Mouse (Mus musculus): ENCODE data around the gene Tcea3. TPM values are rescaled to one million over a fixed set of nuclear protein-coding genes. Genes with fewer than 3 reads are reported as not detected.
A peak's percentile ranks its signal among the peaks of the same experiment; 100 is the strongest.

Tcea3 gene
- polyA plus RNA-seq, 1 experiment from 2014 or later = 19.2 TPM

- Histone ChIP-seq H3K4me3 (replicated peaks) (no peak overlapping the region), H3K9ac (no peak overlapping the region), H3K4me1 (replicated peaks) (peaks cover 24% of the 10 kb centered on the region), H3K36me3 (replicated peaks) (no peaks in the 10 kb centered on the region), H3K27me3 (peaks cover 75% of the 10 kb centered on the region), H3K9me3 (replicated peaks) (no peaks in the 10 kb centered on the region), H3K27ac (replicated peaks) (no peak overlapping the region), H3K4me2 (peak overlapping the region; percentile 53)
- ATAC-seq (ENCODE audit: insufficient read depth) = 0 out of 2 replicates have a peak, but pooled peaks have one; percentile 12
- 21% methylated on average over 9 of the region's 9 CpGs for WGBS (ENCODE audit: insufficient replicate concordance)
Observed at GRCm38 (mm10) chr4:136249780-136250179, 2.3 kb downstream of the Tcea3 start.

GRCm38 (mm10) chr4:136255919-136256318, 8.4 kb downstream of the Tcea3 start:
- no peak overlapping the region for H3K27ac ChIP-seq (replicated peaks)
- H3K4me3 ChIP-seq (replicated peaks) = no peak overlapping the region
- WGBS (ENCODE audit: insufficient replicate concordance) = 16% methylated on average over 6 of the region's 6 CpGs
- no peak overlapping the region for H3K9ac ChIP-seq
- H3K27me3 ChIP-seq = peaks cover 32% of the 10 kb centered on the region
- no peaks in the 10 kb centered on the region for H3K9me3 ChIP-seq (replicated peaks)
- no peak for ATAC-seq (ENCODE audit: insufficient read depth)
- H3K4me2 ChIP-seq = no peak overlapping the region
- peaks cover 16% of the 10 kb centered on the region for H3K4me1 ChIP-seq (replicated peaks)
- H3K36me3 ChIP-seq (replicated peaks) = no peaks in the 10 kb centered on the region

- no peak overlapping the region for H3K27ac ChIP-seq (replicated peaks)
- no peak; the same call in 1 of the 2 replicates for ATAC-seq (ENCODE audit: insufficient read depth)
- H3K9me3 ChIP-seq (replicated peaks) = no peaks in the 10 kb centered on the region
- no peak overlapping the region for H3K4me3 ChIP-seq (replicated peaks)
- H3K4me1 ChIP-seq (replicated peaks) = peaks cover 16% of the 10 kb centered on the region
- no peak overlapping the region for H3K9ac ChIP-seq
- H3K4me2 ChIP-seq = no peak overlapping the region
- peaks cover 34% of the 10 kb centered on the region for H3K27me3 ChIP-seq
- 20% methylated on average over 10 of the region's 10 CpGs for WGBS (ENCODE audit: insufficient replicate concordance)
- H3K36me3 ChIP-seq (replicated peaks) = no peaks in the 10 kb centered on the region
Observed at GRCm38 (mm10) chr4:136256696-136257095, 9.2 kb downstream of the Tcea3 start.

- Histone ChIP-seq H3K9me3 (replicated peaks) (no peaks in the 10 kb centered on the region), H3K4me3 (replicated peaks) (no peak overlapping the region), H3K4me2 (no peak overlapping the region), H3K9ac (no peak overlapping the region), H3K4me1 (replicated peaks) (peaks cover 16% of the 10 kb centered on the region), H3K27me3 (peaks cover 24% of the 10 kb centered on the region), H3K27ac (replicated peaks) (no peak overlapping the region), H3K36me3 (replicated peaks) (no peaks in the 10 kb centered on the region)
- ATAC-seq (ENCODE audit: insufficient read depth) = no peak
- 56% methylated on average over 3 of the region's 3 CpGs for WGBS (ENCODE audit: insufficient replicate concordance)
Observed at GRCm38 (mm10) chr4:136259916-136260315, 12.4 kb downstream of the Tcea3 start.

GRCm38 (mm10) chr4:136260491-136261180, 13.1 kb downstream of the Tcea3 start:
- H3K4me1 ChIP-seq (replicated peaks) = peaks cover 14% of the 10 kb centered on the region
- H3K27me3 ChIP-seq = peaks cover 24% of the 10 kb centered on the region
- H3K4me3 ChIP-seq (replicated peaks) = no peak overlapping the region
- no peak overlapping the region for H3K9ac ChIP-seq
- no peaks in the 10 kb centered on the region for H3K36me3 ChIP-seq (replicated peaks)
- WGBS (ENCODE audit: insufficient replicate concordance) = 35% methylated on average over 10 of the region's 10 CpGs
- H3K27ac ChIP-seq (replicated peaks) = no peak overlapping the region
- ATAC-seq (ENCODE audit: insufficient read depth) = no peak
- H3K9me3 ChIP-seq (replicated peaks) = no peaks in the 10 kb centered on the region
- no peak overlapping the region for H3K4me2 ChIP-seq

- Histone ChIP-seq H3K36me3 (replicated peaks) (no peaks in the 10 kb centered on the region), H3K4me1 (replicated peaks) (peaks cover 5% of the 10 kb centered on the region; the same call in 1 of the 2 replicates), H3K27ac (replicated peaks) (no peak overlapping the region), H3K9me3 (replicated peaks) (no peaks in the 10 kb centered on the region), H3K27me3 (peaks cover 24% of the 10 kb centered on the region), H3K4me3 (replicated peaks) (no peak overlapping the region), H3K9ac (no peak overlapping the region), H3K4me2 (no peak overlapping the region)
- ATAC-seq (ENCODE audit: insufficient read depth) = no peak
- 61% methylated on average over 10 of the region's 10 CpGs for whole genome bisulfite sequencing (ENCODE audit: insufficient replicate concordance)
Observed at GRCm38 (mm10) chr4:136261912-136262311, 14.4 kb downstream of the Tcea3 start.

- 74% methylated on average over 4 of the region's 4 CpGs for WGBS (ENCODE audit: insufficient replicate concordance)
- Histone ChIP-seq H3K4me2 (no peak overlapping the region), H3K36me3 (replicated peaks) (no peaks in the 10 kb centered on the region), H3K4me1 (replicated peaks) (0 out of 2 replicates have a peak, but pooled peaks cover 6% of the 10 kb centered on the region), H3K27me3 (peaks cover 19% of the 10 kb centered on the region), H3K27ac (replicated peaks) (no peak overlapping the region), H3K9ac (no peak overlapping the region), H3K9me3 (replicated peaks) (no peaks in the 10 kb centered on the region), H3K4me3 (replicated peaks) (no peak overlapping the region)
- no peak for ATAC-seq (ENCODE audit: insufficient read depth)
Observed at GRCm38 (mm10) chr4:136263555-136263954, 16.0 kb downstream of the Tcea3 start.

GRCm38 (mm10) chr4:136266716-136267343, 19.3 kb downstream of the Tcea3 start:
- no peaks in the 10 kb centered on the region for H3K27me3 ChIP-seq
- H3K27ac ChIP-seq (replicated peaks) = no peak overlapping the region
- H3K9ac ChIP-seq = no peak overlapping the region
- no peak overlapping the region for H3K4me2 ChIP-seq
- 39% methylated on average over 9 of the region's 9 CpGs for WGBS (ENCODE audit: insufficient replicate concordance)
- 0 out of 2 replicates have a peak, but pooled peaks cover 2% of the 10 kb centered on the region for H3K4me1 ChIP-seq (replicated peaks)
- H3K4me3 ChIP-seq (replicated peaks) = no peak overlapping the region
- ATAC-seq (ENCODE audit: insufficient read depth) = no peak
- H3K9me3 ChIP-seq (replicated peaks) = no peaks in the 10 kb centered on the region
- H3K36me3 ChIP-seq (replicated peaks) = no peaks in the 10 kb centered on the region

- no peak overlapping the region for H3K27ac ChIP-seq (replicated peaks)
- WGBS (ENCODE audit: insufficient replicate concordance) = 40% methylated on average over 1 of the region's 1 CpGs
- H3K4me1 ChIP-seq (replicated peaks) = 0 out of 2 replicates have a peak, but pooled peaks cover 2% of the 10 kb centered on the region
- H3K4me2 ChIP-seq = no peak overlapping the region
- H3K9ac ChIP-seq = no peak overlapping the region
- H3K9me3 ChIP-seq (replicated peaks) = no peaks in the 10 kb centered on the region
- H3K36me3 ChIP-seq (replicated peaks) = peaks cover 14% of the 10 kb centered on the region; the same call in 1 of the 2 replicates
- H3K4me3 ChIP-seq (replicated peaks) = no peak overlapping the region
- no peak for ATAC-seq (ENCODE audit: insufficient read depth)
- H3K27me3 ChIP-seq = no peaks in the 10 kb centered on the region
Observed at GRCm38 (mm10) chr4:136268912-136269311, 21.4 kb downstream of the Tcea3 start.

- 73% methylated on average over 8 of the region's 8 CpGs for WGBS (ENCODE audit: insufficient replicate concordance)
Observed at GRCm38 (mm10) chr4:136270648-136271047, 23.1 kb downstream of the Tcea3 start.

GRCm38 (mm10) chr4:136281097-136281496, 33.6 kb downstream of the Tcea3 start:
- H3K9ac ChIP-seq = no peak overlapping the region
- 63% methylated on average over 8 of the region's 8 CpGs for WGBS (ENCODE audit: insufficient replicate concordance)
- H3K4me2 ChIP-seq = no peak overlapping the region
- H3K36me3 ChIP-seq (replicated peaks) = no peaks in the 10 kb centered on the region
- peaks cover 11% of the 10 kb centered on the region; the same call in 1 of the 2 replicates for H3K4me1 ChIP-seq (replicated peaks)
- no peak overlapping the region for H3K4me3 ChIP-seq (replicated peaks)
- ATAC-seq (ENCODE audit: insufficient read depth) = no peak
- H3K27me3 ChIP-seq = peaks cover 20% of the 10 kb centered on the region
- no peaks in the 10 kb centered on the region for H3K9me3 ChIP-seq (replicated peaks)
- H3K27ac ChIP-seq (replicated peaks) = no peak overlapping the region

More at GRCm38 (mm10) chr4:136270648-136271047, 23.1 kb downstream of the Tcea3 start:
- H3K9ac ChIP-seq = no peak overlapping the region
- H3K9me3 ChIP-seq (replicated peaks) = no peaks in the 10 kb centered on the region
- H3K4me1 ChIP-seq (replicated peaks) = 0 out of 2 replicates have a peak, but pooled peaks cover 2% of the 10 kb centered on the region
- no peak overlapping the region for H3K4me3 ChIP-seq (replicated peaks)
- peaks cover 14% of the 10 kb centered on the region; the same call in 1 of the 2 replicates for H3K36me3 ChIP-seq (replicated peaks)
- H3K27ac ChIP-seq (replicated peaks) = no peak overlapping the region
- H3K27me3 ChIP-seq = no peaks in the 10 kb centered on the region
- no peak for ATAC-seq (ENCODE audit: insufficient read depth)
- H3K4me2 ChIP-seq = no peak overlapping the region
